Mouse (Mus musculus): Measurements from ENCODE around the gene St6gal1.

Gene St6gal1

DNA sequence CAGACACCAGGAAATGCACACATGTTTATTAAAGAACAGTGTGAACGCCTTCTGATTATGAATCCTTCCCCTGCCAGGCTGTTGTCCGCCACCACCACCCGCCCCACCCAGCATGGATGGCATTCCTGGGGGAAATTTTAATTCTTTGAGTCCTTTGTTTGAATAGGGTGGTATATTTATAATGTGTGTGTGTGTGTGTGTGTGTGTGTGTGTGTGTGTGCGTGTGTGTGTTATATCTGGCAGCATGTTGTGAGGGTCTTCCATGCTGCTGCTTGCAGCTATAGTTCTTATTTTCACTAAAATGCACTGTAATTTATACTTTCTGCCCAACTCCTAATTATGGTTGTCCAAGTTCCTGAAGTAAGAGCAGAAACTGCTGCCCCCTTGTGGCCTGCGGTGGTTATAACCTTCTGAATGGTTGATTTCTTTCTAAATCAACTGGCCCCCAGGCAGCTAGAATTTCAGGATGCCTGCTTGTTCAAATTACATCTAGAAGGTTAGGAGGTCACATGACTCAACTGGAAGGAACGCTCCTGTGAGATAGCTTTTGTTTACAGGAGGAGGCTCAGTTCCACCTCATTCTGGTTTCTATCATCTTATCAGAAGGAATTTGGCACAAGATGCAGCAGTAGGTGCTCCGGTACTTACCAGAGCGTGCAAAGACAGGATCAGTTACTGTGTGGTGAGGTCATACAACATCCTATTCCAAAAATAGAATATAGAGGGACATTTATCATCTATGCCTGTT is 178.6 kb downstream of the St6gal1 start:
- in situ Hi-C loops (cut with MboI, MseI) = loop anchor here (5.0 kb wide), 4 partner anchors 41 to 256 kb away; partner anchors contain the start of gene Adipoq (in 1 of the 2)

Data from T-helper 17 cell (primary cell).